Mouse (Mus musculus): ENCODE results near the gene Mettl4.
A peak's percentile ranks its signal among the peaks of the same experiment; 100 is the strongest.
"Not testable (repeated sequence)": the region's sequence is repeated elsewhere in the genome, so short reads cannot be mapped to it uniquely, and the experiment has no call there.

The Mettl4 gene

DNA sequence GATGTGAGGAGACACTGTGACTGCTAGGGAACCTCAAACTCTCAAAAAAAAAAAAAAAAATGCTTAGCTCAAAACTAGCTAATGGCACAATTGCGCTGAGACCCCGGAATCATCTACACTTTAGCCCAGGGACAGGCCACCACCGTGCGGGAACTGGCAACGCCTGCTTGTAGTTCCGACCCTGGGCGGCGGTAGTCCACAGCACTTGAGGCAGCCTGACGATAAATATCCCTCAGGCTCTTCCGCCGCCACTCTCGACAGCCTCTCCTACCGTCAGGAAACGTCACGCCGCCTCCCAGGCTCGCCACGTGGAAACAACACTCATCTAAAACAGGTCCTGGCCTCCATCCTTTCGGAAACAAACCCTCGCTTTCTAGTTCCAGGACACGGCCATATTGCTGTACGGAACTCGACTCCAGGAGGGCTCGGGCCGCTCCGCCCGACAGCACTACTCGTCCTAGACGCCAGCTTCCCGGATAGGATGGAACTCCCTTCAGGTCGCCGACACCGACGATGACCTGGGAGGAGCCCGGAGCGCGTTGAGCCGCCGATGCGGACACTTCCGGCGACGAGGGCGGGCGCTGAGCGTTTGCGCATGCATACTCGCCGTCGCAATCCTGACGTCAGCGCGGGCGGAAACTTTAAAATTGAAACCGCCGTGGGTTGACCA is at the start of gene Mettl4:
TSS of gene Mettl4 (minus strand) at position 554 of the 670 bp plus-strand sequence.
- DNase-seq (ENCODE audit: low spot score in 2 of 2): peak; percentile 86 to 89

DNA sequence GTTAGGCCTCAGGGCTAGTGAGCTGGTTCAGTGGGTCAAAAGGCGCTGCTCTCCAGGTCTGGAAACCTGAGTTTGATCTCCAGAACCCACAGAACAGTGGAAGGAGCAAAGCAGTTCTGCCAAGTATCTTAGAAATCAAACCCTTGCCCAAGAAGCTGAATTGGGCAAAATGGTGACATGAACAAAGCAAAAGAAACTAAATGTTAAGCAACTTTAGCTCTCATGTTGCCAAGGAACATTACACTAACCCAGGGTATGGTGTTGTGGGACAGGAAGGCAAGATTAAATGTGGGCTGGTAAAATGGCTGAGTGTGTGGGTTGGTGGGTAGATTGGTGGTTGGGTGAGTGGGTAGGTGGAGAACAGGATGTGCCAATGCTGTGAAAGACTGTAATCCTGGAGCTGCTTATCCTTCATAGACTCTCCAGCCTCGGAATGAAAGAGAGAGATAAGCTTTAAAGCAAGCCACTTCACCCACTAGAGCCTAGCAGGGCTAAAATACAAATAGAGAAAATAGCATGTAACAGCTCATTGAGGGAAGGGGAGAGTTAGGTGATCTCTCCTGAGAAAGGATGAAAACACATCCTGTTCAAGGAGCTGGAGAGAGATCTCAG is 29.2 kb upstream of the Mettl4 start:
- DNase-seq (ENCODE audit: low spot score in 2 of 2): no peak

DNA sequence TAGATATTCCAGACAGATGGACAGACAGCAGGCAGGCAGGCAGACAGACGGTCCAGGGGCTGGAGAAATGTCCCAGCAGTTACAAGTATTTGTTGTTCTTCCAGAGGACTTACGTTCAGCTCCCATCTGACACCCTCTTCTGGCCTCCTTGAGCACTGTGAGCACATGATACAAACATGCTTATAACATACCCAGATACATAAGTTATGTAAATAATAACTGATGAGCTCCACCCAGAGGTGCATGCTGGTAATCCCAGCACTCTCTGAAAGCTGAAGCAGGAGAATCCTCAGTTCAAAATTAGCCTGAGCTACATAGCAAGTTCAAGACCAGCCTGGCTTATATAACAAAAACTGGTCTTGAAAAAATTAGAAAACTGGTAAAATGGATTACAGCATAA is 18.7 kb upstream of the Mettl4 start:
- no peak for DNase-seq (ENCODE audit: low spot score in 2 of 2)

DNA sequence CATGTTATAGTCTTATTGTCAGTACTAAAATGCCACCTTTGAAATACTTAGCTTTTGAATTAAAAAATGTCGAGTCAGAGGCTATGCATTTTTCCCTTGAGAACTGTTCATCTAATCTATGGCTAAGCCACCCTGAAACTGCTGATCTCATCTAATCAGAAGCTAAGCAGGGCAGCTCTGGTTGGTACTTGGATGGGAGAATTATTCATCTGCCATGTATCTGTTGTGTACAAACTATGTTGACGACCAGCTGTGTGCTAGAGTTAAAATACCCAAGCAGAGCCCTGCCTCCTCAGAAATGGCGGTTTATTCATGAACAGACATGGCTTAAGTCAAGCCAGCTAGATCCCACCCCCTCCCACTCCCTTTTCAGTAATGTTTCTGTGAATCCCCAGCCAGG is 14.9 kb upstream of the Mettl4 start:
- DNase-seq (ENCODE audit: low spot score in 2 of 2): no peak

DNA sequence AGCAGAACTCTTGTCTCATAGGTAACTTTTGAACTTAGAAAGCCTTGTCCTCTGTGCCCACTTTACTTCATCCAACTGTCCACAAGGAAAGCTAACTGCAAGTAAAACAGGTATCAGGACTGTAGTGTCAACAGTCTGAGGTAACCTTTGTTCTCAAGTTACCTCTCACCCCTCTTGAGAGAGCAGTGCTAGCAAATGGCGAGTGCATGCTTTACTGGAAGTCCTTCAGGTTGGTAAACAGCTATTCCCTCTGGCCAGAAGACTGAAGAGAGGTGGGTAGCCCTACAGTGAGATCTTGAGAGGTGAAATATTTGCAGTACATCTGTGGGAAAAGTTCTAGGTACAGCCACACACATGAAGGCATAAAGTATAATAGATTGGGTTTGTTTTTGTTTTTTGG is 14.2 kb upstream of the Mettl4 start:
- DNase-seq (ENCODE audit: low spot score in 2 of 2): no peak

DNA sequence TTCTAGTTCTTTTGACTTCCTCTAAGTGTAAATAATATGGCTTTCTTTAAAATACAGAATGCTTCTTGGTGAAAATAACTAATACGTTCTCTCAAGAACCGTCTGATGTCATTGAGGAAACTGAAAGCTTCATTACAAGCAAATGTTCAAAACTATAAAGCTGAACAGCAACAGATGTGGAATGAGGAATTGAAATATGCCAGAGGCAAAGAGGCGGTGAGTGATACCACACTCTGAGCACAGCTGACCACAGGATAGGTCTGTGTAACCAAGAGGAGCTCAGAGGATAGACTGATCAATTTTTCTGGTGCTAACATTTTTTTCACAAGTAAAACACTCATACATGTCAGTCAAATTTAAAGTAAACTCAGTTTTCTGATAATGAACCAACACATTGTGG is 12.6 kb upstream of the Mettl4 start:
- DNase-seq (ENCODE audit: low spot score in 2 of 2): no peak

DNA sequence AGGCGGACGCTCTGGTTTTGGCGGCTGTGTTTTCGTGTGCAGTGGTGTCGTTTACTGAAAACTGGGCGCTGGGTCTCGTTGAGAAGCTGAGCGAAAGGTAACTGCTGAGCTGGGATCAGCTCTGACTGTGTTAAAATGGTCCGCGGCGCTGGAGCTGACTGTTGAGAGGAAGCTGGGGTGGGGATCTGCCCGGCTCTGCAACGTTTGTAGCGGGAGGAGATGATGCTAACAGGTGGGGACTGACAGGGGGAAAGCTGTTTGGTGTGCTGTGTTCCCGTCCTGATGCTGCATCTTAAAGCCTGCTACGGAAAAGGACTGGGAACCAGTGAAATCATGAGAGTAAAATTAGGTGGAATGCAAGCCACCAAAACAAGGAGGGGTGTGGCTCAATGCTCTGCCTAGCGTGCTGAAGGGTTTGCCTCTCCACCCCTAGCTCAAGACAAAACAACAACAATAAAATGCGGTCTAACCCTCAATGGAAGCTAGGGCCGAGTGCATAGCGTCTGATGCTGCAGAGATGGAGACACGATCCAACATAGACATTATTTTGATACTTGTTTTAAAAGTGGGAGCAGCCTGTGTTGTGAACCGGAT is 414 bp upstream of the Mettl4 start:
- DNase-seq (ENCODE audit: low spot score in 2 of 2): no peak

DNA sequence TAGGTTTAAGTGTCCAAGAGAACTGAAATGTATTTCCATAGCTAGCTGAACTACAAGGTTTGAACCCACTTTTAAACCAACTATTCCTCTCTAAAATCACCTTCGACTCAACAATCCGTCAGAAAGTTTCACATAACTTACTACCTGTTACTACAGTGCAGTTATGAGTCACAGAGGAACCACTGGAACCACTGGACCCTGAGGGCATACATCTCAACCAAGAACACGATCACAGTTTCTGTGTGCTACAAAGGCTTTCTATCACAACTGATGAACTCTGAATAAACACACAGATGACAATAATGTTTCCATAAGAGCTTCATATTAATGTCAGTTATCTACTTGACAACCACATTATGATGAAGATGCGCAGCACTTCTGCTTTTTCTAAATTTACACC is 11.6 kb downstream of the Mettl4 start:
- DNase-seq (ENCODE audit: low spot score in 2 of 2): no peak

DNA sequence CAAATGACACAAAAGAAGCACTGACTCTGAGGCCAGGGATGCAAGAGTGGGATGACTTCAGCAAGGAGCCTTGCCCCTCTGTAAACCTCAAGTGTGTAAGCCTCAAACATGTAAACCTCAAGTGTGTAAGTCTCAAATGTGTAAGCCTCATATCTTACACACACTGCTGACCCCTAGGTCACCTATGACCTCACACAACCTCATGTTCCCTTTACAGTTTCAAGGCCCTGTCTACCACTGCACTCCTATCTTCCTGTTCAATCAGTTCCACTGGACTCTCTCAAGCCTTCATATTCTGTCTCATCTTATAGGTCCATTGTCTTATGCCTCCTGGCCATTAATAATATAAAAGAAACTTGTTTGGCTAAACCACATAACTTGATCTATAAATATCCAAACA is 13.9 kb downstream of the Mettl4 start:
- no peak for DNase-seq (ENCODE audit: low spot score in 2 of 2)

DNA sequence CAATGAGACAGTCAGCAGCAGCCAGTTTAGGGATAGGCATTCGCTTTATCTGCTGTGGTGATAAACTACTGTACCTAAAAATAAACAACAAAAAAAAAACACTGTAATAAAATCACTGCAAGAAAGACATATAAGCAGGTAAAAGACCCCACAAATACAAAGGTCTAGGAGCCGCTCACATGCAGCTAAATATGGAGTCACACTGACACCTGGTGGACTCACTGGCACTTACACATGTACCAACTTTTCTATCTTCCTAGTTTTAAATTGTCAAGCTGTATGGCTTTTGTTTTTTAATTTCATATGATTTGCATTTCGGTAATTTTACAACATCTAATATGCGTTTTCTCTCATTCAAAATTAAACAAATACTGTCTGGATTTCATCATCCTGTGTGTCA is 14.4 kb downstream of the Mettl4 start:
- DNase-seq (ENCODE audit: low spot score in 2 of 2): no peak

DNA sequence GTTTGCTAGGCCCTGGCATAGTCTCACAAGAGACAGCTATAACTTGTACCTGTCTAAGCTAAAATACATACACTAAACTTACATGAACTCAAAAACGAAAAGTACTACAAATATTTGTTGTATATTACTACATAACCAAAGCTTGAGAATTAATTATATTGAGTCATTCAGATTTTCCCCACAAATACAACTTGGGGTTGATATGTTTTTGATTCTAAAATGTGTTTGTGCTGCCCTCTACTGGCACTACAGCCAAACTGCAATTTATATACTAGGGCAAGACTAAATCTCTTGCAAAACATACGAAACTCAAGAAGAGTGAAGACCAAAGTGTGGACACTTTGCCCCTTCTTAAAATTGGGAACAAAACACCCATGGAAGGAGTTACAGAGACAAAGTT is 19.4 kb downstream of the Mettl4 start:
- not testable (repeated sequence) for DNase-seq (ENCODE audit: low spot score in 2 of 2)

DNA sequence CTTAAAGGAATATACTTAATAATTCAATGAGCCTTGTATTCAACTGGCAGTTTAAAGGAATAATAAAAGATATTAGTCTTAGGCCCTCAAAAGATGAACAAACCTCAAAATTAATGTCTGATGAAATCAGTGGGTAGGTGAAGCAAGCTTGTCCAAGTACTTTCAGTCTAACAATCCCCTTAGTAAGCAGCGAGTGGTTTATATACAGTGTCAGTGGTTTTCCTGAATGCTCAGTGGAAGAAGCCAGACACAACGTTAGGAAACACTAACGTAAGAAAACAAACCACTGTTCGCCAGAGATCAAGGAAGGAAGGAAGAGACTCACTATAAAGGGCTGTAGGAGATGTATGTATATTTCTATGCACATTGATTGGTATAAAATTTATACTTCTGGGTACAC is 23.1 kb downstream of the Mettl4 start:
- DNase-seq (ENCODE audit: low spot score in 2 of 2): no peak

DNA sequence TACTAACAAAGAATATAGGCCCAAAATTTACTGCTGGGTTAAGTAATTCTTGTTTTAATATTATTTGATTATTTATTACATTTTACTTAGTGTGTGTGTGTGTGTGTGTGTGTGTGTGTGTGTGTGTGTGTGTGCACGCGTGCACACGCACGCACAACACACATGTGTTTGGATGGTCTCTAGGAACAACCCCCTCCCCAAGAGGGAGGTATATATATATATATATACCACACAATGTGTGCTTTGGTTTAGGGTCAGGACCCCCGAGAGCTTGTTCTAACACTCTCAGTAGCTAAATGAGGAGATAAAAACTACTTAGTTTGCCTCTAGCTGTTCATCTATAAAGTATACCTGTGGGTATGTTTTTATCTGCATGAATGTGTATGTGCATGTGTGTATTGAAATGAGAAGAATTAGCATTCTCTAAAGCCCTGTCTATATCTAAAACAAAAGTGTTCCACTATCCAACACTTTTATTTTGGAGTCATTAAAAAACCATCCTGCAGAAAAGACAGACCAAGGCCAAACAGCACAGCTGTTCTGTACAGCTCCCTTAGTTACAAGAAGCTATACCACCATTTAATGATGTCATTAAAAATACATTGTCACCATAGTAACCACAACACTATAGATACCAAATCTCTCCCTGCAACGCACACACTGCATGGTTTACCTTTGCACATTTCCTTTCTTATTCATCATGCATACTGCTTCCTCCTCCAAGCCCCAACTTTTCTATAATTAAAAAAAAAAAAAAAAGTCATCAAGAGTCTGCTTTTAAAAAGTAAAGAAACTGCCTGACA is 76.1 kb downstream of the Mettl4 start:
- DNase-seq (ENCODE audit: low spot score in 2 of 2): no peak

Data from spleen, postnatal 36 days (tissue).